Mouse (Mus musculus): ENCODE results near the gene Tmtc1.

Tmtc1 gene

DNA sequence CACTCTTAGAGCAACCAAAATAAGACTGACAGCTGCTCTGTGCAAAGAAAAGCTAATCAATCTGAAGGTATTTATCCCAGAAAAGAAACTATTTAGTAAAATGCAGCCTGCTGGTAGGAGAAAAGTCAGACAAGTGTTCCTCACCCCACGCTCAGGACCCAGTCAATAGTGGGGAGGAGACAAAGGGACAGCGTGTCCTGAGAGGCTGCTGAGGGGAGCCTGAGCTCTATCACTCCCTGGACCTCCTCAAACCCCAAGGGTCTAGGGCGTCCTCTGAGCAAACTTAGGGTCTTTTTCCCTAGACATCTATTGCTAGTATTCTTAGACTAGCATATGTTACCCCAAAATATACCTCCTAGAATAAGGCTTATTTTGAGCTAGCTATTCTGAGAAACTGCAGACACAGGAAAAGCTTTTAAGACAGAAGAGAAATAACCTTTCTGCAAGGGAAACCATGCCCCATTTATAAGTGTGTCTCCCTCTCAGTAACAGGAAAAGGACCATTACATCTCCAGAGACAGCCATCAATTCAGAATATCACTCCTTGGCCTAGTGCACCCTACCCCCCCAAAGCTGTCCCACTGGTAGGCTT, 68.5 kb downstream of the Tmtc1 start:
- no peak for ATAC-seq (ENCODE audit: insufficient number of reproducible peaks, low FRiP score, low TSS enrichment)

GRCm38 (mm10) chr6:148375015-148375414, 69.2 kb downstream of the Tmtc1 start:
- no peak for ATAC-seq (ENCODE audit: insufficient number of reproducible peaks, low FRiP score, low TSS enrichment)

DNA sequence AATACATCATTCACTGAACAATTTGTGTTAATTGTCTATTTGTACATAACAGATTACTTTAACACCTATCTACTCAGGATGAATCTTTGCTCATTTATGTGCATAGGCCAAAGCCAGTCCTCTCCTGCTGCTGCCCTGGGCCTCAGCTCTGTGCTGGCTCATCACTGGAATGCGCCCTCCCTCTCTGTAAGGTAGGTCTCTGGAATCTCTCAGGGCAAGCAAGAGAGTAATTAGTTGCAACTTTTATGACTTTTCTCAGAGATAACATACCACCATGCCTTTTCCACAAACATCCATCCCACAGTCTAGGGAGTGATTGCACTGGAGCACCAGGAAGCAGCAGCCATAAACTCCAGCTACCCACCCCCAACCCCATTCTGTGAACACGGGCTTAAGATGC, 70.7 kb downstream of the Tmtc1 start:
- no peak for ATAC-seq (ENCODE audit: insufficient number of reproducible peaks, low FRiP score, low TSS enrichment)

DNA sequence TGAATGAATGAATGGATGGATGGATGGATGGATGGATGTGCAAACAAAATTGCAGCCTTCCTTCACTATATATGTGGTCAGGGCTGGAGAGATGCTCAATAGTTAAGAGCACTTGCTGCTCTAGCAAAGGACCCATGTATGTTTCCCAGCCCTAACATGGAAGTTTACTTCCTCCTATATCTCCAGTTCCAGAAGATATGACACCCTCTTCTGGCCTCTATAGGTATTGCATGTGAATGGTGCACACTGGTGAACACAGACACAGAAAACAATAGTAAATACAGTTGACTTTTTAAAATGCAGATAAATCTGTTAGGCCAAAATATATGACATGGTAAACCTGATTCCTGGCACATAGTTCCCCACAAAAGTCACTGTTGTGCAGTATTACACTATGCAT, 73.0 kb downstream of the Tmtc1 start:
- ATAC-seq (ENCODE audit: insufficient number of reproducible peaks, low FRiP score, low TSS enrichment): no peak

- no peak for ATAC-seq (ENCODE audit: insufficient number of reproducible peaks, low FRiP score, low TSS enrichment)
Observed at GRCm38 (mm10) chr6:148367094-148367539, 77.1 kb downstream of the Tmtc1 start.

DNA sequence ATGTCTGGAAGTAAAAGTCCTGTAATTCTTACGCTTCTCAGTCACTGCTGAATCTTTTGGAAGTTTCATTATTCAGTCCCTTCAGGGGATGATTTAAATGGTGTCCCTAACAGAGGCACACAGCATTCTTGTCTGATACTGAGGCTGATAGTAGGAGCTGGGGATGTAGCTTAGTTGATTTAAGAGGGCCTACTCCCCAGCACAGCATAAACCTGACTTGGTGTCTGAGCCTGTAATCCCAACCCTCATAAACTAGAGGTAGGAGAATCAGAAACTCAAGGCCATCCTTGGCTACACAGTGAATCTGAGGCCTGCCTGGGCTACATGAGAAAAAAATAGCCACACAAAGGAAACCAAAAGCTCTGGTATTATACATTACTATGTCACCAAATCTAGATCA, 77.6 kb downstream of the Tmtc1 start:
- ATAC-seq (ENCODE audit: insufficient number of reproducible peaks, low FRiP score, low TSS enrichment): no peak

GRCm38 (mm10) chr6:148363162-148363561, 81.0 kb downstream of the Tmtc1 start:
- ATAC-seq (ENCODE audit: insufficient number of reproducible peaks, low FRiP score, low TSS enrichment): no peak

DNA sequence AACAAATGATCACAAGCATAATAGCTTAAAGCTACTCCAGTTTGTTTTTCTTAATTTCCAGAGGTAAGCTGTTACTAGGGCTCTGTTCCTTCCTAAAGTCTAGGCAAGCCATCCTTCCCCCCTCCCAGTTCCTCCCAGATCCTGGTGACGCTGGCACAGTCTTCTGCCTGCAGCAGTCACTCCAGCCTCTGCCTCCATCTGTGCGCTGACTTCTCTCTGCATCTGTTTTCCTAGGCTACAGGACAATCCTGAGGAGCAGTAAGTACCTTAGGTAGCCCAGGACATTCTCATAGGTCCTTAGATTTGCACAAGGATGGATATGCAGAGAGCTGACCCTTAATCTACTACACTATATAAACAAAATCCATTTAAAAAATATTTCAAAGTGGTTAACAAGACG, 81.7 kb downstream of the Tmtc1 start:
- no peak for ATAC-seq (ENCODE audit: insufficient number of reproducible peaks, low FRiP score, low TSS enrichment)

DNA sequence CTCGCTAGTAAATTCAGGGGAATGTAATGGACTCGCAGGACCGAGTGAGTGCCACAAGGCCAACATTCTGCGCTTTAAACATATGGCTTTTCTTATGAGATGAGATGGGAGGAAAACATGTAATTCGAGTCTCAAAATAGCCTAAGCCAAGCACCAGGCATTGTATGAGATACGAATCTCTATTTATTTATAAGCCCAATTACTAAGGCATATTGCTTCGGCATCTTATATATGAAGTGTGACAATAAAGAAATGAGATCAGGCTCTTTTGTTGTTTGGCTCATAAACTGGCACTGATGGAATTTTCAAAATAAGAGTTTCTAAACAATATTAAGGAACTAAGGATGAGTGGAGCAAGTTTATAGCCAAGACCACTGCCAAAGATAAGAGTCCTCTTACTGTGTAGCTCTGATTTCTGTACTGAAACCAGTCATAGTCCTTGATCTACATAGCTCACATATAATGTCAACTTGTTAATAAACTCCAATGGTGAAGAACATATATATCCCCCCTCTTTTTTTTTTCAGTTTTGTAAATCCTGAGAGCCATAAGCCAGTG, 84.8 kb downstream of the Tmtc1 start:
- ATAC-seq (ENCODE audit: insufficient number of reproducible peaks, low FRiP score, low TSS enrichment): no peak

- no peak for ATAC-seq (ENCODE audit: insufficient number of reproducible peaks, low FRiP score, low TSS enrichment)
Observed at GRCm38 (mm10) chr6:148358580-148359246, 85.5 kb downstream of the Tmtc1 start.

GRCm38 (mm10) chr6:148356141-148356540, 88.0 kb downstream of the Tmtc1 start:
- no peak for ATAC-seq (ENCODE audit: insufficient number of reproducible peaks, low FRiP score, low TSS enrichment)

- no peak for ATAC-seq (ENCODE audit: insufficient number of reproducible peaks, low FRiP score, low TSS enrichment)
Observed at GRCm38 (mm10) chr6:148354509-148355474, 89.4 kb downstream of the Tmtc1 start.

GRCm38 (mm10) chr6:148354151-148354508, 90.1 kb downstream of the Tmtc1 start:
- no peak for ATAC-seq (ENCODE audit: insufficient number of reproducible peaks, low FRiP score, low TSS enrichment)

GRCm38 (mm10) chr6:148345001-148345400, 99.2 kb downstream of the Tmtc1 start:
- ATAC-seq (ENCODE audit: insufficient number of reproducible peaks, low FRiP score, low TSS enrichment): no peak

- ATAC-seq (ENCODE audit: insufficient number of reproducible peaks, low FRiP score, low TSS enrichment): no peak
Observed at GRCm38 (mm10) chr6:148342191-148342590, 102.0 kb downstream of the Tmtc1 start.

DNA sequence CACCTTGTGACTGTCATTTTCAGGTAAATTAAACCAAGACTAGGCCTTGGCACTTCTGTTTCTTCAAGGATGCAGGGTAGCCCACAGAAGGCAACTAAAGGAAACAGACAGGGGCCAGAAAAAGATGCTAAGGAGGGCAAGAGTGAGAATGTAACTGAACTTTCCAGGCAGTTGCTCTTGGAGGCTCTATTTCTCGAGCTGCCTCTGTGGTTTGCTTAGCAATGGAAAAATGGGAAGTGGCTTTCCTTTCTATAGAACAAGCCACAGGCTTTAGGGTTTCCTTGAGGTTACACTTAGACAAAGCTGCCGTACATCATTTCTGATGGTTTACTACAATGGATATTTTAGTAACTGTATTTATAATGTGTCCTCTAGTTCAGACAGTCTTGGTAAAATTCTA, 102.4 kb downstream of the Tmtc1 start:
- ATAC-seq (ENCODE audit: insufficient number of reproducible peaks, low FRiP score, low TSS enrichment): no peak

DNA sequence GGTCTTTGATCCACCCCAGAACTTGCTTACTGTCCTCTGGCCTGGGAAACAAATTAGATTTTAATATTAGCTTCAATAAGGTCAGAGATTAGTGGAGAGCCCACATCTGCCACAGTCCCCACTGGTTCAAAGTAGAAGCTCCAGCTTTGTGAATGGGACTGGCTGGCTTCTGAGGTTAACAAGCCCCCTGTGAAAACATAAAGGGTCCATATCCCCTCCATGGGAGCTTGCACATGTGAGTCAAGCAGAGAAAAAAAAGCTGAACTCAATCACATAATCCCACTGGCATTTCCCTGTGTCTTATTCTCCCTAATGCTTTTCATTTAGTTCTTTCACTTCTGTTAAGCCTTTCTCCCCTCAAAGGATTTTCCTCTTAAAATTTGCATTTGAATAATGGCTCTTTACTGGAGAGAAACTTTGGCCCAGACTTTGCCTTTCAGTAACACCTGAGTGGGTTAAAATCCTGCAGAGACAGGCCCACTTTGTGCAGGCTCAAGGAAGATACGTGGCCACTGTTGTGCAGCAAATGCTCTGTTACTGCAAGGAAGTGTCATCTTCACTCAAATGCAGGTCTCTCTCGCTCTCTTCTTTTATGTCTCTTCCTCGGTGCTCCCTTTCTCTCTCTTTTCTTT, 105.7 kb downstream of the Tmtc1 start:
- ATAC-seq (ENCODE audit: insufficient number of reproducible peaks, low FRiP score, low TSS enrichment): no peak

- ATAC-seq (ENCODE audit: insufficient number of reproducible peaks, low FRiP score, low TSS enrichment): no peak
Observed at GRCm38 (mm10) chr6:148336290-148336955, 107.8 kb downstream of the Tmtc1 start.

DNA sequence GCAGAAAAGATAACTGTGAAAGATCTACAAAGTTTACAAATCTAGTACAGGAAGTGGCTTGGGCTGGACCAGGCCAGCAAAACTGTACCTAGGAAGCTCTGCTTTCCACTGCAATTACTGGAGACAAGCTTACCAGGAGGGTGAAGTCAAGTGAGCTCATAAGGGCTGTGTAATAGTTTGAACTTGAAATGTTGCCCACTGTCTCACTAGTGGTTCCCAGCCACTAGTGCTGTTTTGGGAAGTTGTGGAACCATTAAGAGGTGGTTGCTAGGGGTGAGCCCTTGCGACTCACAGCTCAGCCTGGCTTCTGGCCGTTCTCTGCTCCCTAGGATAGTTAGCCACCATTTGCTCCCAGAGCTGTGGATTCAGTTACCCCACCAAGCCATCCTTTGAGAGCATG, 112.3 kb downstream of the Tmtc1 start:
- no peak for ATAC-seq (ENCODE audit: insufficient number of reproducible peaks, low FRiP score, low TSS enrichment)

DNA sequence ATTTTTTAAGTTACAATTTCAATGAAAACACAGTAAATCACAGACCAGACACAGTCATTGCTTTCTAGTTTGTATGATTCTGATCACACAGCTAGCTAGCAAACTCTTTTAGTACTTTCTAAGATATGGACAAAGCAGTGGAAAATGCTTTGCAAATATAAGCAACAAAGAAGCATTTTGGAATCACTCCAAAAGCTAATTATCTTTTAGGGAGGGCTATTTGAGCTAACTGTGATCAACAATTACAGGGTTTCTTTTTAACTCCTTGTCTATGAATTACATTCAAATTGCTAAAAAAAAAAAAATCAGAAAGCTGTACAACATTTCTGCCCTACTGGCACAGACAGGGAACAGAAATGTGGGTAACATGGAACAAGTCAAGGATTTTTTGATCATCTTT, 114.2 kb downstream of the Tmtc1 start:
- ATAC-seq (ENCODE audit: insufficient number of reproducible peaks, low FRiP score, low TSS enrichment): no peak

Data from cerebellum, adult (tissue).